Mouse (Mus musculus) erythroblast, embryonic 14.5 days (primary cell): ENCODE measurements around the gene Zfp341.

ENCODE experiments used
- GATA1 ChIP-seq: IDR thresholded peaks from 2 replicates; pipeline ENCODE4 v1.6.1; 2012; ENCODE audit warnings: low read length, inconsistent platforms, mixed read lengths
- TAL1 ChIP-seq: IDR thresholded peaks from 3 replicates; pipeline ENCODE4 v1.6.1; 2012; ENCODE audit warnings: low read length, inconsistent platforms, mixed read lengths

- TF ChIP-seq GATA1: no peak
- no peak for TF ChIP-seq TAL1
These were observed 22.7 kb downstream of the Zfp341 start for GRCm38 (mm10) chr2:154635826-154636225.
